Mouse (Mus musculus): ENCODE data around the gene Wipf3.

DNA sequence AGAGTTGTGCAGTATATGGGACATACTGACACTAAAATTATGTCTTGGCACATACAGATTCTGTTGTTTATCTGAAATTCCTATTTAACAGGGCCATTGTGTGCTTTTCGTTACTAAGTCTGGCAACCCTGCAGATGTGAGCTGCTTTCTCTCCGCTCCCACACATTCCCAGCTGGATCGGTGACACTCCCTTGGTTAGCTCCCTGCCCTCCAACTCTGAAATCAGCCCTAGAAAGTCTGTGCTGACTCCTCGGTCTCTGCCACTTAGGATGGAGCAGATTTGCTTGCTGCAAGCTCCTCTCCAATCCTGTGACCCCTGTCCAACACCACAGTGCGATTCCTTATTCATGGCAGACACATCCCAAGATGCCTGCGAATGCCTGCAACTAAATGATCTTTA lies 35.5 kb upstream of the Wipf3 start:
- no peak for TF ChIP-seq CTCF (IDR thresholded peaks at IDR 0.05; ENCODE audit: extremely low read depth, insufficient read depth, insufficient read length, insufficient replicate concordance)
- no peak for TF ChIP-seq POLR2A (IDR thresholded peaks at IDR 0.05; ENCODE audit: low read depth, low read length)

Measured in spleen, adult 2 months (tissue).